Mouse (Mus musculus): Measurements from ENCODE around the gene Grin3b.

DNA sequence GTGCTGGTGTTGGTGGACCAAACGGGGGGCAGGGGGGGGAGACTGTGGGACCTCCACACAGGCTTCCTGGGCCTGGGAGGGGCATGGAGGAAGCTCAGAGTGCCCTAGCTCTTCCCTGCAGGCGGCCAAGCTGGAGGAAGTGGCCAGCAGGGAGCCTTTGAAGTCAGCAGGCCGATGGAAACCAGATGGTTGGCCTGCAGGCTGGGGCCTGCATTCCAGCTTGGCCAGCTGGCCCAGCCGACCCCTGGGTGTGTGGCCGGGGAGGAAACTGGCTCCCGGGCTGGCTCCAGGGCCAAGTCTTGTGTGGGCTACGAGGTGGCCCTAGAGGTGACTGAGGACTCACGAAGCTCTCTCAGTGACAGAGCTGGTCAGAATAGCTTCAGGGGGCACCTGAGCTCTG is 37.8 kb upstream of the Grin3b start:
- TF ChIP-seq CTCF (IDR thresholded peaks at IDR 0.05; ENCODE audit: control insufficient read depth, insufficient read depth, low read length) = no peak
- TF ChIP-seq POLR2A (IDR thresholded peaks at IDR 0.05; ENCODE audit: borderline replicate concordance, control insufficient read depth, low read depth, low read length) = no peak

Measured in bone marrow, adult 2 months (tissue).